Mouse (Mus musculus) intestine, embryonic 15.5 days (tissue): ENCODE measurements around the gene Ero1lb. TPM values are rescaled to one million over a fixed set of nuclear protein-coding genes. Genes with fewer than 3 reads are reported as not detected.

ENCODE experiments used
- ATAC-seq: fragments of 200-750 bp; cut with Nextera tagmentation; 2 replicates; pipeline ENCODE4 v1.8.0; 2017; ENCODE audit warnings: moderate TSS enrichment, moderate library complexity
- H3K27ac ChIP-seq: fragments of 300-500 bp; sonication (generic); 2 replicates; pipeline ENCODE4 v1.5.1; 2015; ENCODE audit warnings: mild to moderate bottlenecking, inconsistent platforms
- H3K27me3 ChIP-seq: fragments of 300-500 bp; sonication (generic); replicated peaks from 2 replicates; pipeline ENCODE4 v1.6.1; 2015; ENCODE audit warnings: inconsistent platforms
- H3K36me3 ChIP-seq: fragments of 300-500 bp; sonication (generic); 2 replicates; pipeline ENCODE4 v1.6.1; 2015; ENCODE audit warnings: inconsistent platforms
- H3K4me1 ChIP-seq: fragments of 300-500 bp; sonication (generic); replicated peaks from 2 replicates; pipeline ENCODE4 v1.6.1; 2015; ENCODE audit warnings: inconsistent platforms
- H3K4me2 ChIP-seq: fragments of 300-500 bp; sonication (generic); replicated peaks from 2 replicates; pipeline ENCODE4 v1.6.1; 2015; ENCODE audit warnings: mild to moderate bottlenecking, inconsistent platforms
- H3K4me3 ChIP-seq: fragments of 300-500 bp; sonication (generic); replicated peaks from 2 replicates; pipeline ENCODE4 v1.5.1; 2015; ENCODE audit warnings: inconsistent platforms
- H3K9ac ChIP-seq: fragments of 300-500 bp; sonication (generic); 2 replicates; pipeline ENCODE4 v1.6.1; 2015; ENCODE audit warnings: inconsistent platforms
- H3K9me3 ChIP-seq: fragments of 300-500 bp; sonication (generic); 2 replicates; pipeline ENCODE4 v1.6.1; 2016; ENCODE audit warnings: inconsistent platforms
- WGBS: fragments of 180-500 bp; shearing (Covaris S2); methylation state at CpG from one replicate; pipeline ENCODE4 v1.1.7; 2015; 5-methylcytosine and 5-hydroxymethylcytosine counted together
- polyA plus RNA-seq: library from polyadenylated mRNA; unstranded; fragments of >200 nt; fragmentation: Nextera tagmentation; extraction: Ambion mirVana; gene quantifications from 2 replicates; pipeline ENCODE4 v1.2.1, GENCODE M21; 2015

Gene Ero1lb
- polyA plus RNA-seq, 1 experiment from 2014 or later: 8.4 TPM

GRCm38 (mm10) chr13:12543880-12544568 is 21.6 kb upstream of the Ero1lb start:
- Histone ChIP-seq H3K27ac (no peak overlapping the region), H3K27me3 (no peaks in the 10 kb centered on the region), H3K9ac (no peak overlapping the region), H3K4me3 (no peak overlapping the region), H3K4me1 (peaks cover 10% of the 10 kb centered on the region), H3K36me3 (no peaks in the 10 kb centered on the region), H3K9me3 (no peaks in the 10 kb centered on the region), H3K4me2 (no peak overlapping the region)
- peak; percentile 91 for ATAC-seq
- WGBS: 69% methylated on average over 8 of the region's 8 CpGs

DNA sequence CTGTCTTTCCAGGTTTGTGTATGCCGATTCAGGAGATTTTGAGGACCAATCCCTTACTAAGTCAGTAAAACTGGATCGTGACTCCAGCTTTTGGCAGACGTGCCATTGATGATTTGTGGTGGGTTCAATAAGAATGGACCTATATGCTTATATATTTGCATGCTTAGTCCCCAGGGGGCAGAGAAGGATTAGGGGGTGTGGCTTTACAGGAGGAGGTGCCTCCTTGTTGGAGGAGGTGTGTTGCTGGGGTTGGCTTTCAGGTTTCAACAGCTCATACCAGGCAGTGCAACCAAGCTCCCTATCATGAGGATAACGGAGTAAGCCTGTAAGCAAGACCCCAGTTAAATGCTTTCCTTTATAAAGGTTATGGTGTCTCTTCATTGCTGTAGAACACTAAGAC is 11.5 kb upstream of the Ero1lb start:
- WGBS: 65% methylated on average over 4 of the region's 4 CpGs
- H3K9me3 ChIP-seq: no peaks in the 10 kb centered on the region
- no peak overlapping the region for H3K4me2 ChIP-seq
- ATAC-seq: no peak
- no peak overlapping the region for H3K4me3 ChIP-seq
- no peaks in the 10 kb centered on the region for H3K27me3 ChIP-seq
- H3K9ac ChIP-seq: no peak overlapping the region
- no peaks in the 10 kb centered on the region for H3K36me3 ChIP-seq
- H3K4me1 ChIP-seq: no peaks in the 10 kb centered on the region
- H3K27ac ChIP-seq: no peak overlapping the region

DNA sequence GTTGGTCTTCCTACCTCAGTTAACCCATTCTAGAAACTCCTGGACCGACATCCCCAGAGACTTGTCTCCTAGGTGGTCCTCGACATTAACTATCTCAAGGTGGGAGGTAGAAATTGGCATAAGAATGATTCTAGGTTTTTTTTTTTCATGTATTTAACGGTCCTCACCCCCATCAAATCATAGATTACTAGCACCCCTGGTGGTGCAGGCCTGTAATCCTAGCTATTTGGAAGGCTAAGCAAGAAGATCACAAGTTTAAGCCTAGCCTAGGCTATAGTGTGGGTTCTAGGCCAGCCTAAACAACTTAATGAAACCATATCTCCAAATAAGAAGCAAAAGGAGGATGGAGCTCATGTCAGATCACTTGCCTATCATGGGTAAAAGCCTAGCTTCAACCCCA is 6.6 kb upstream of the Ero1lb start:
- no peaks in the 10 kb centered on the region for H3K9me3 ChIP-seq
- H3K4me2 ChIP-seq: no peak overlapping the region
- no peaks in the 10 kb centered on the region for H3K4me1 ChIP-seq
- WGBS: 62% methylated on average over 3 of the region's 3 CpGs
- H3K4me3 ChIP-seq: no peak overlapping the region
- no peaks in the 10 kb centered on the region for H3K36me3 ChIP-seq
- no peaks in the 10 kb centered on the region for H3K27me3 ChIP-seq
- ATAC-seq: no peak
- no peak overlapping the region for H3K27ac ChIP-seq
- no peak overlapping the region for H3K9ac ChIP-seq

- no peak overlapping the region for H3K27ac ChIP-seq
- no peak for ATAC-seq
- no peak overlapping the region for H3K4me2 ChIP-seq
- WGBS: 62% methylated on average over 6 of the region's 6 CpGs
- H3K9me3 ChIP-seq: no peaks in the 10 kb centered on the region
- H3K4me3 ChIP-seq: no peak overlapping the region
- no peaks in the 10 kb centered on the region for H3K27me3 ChIP-seq
- H3K9ac ChIP-seq: no peak overlapping the region
- no peaks in the 10 kb centered on the region for H3K36me3 ChIP-seq
- H3K4me1 ChIP-seq: no peaks in the 10 kb centered on the region
Measured at GRCm38 (mm10) chr13:12559462-12560120, 6.1 kb upstream of the Ero1lb start.

- ATAC-seq: no peak
- H3K9ac ChIP-seq: no peak overlapping the region
- no peak overlapping the region for H3K4me3 ChIP-seq
- no peaks in the 10 kb centered on the region for H3K27me3 ChIP-seq
- H3K36me3 ChIP-seq: no peaks in the 10 kb centered on the region
- no peaks in the 10 kb centered on the region for H3K9me3 ChIP-seq
- H3K4me2 ChIP-seq: no peak overlapping the region
- WGBS: 63% methylated on average over 2 of the region's 2 CpGs
- no peak overlapping the region for H3K27ac ChIP-seq
- H3K4me1 ChIP-seq: 0 out of 2 replicates have a peak, but pooled peaks cover 6% of the 10 kb centered on the region
Measured at GRCm38 (mm10) chr13:12561729-12562128, 3.9 kb upstream of the Ero1lb start.

GRCm38 (mm10) chr13:12562256-12562655 is 3.4 kb upstream of the Ero1lb start:
- Histone ChIP-seq H3K9ac (no peak overlapping the region), H3K9me3 (no peaks in the 10 kb centered on the region), H3K4me2 (no peak overlapping the region), H3K27me3 (no peaks in the 10 kb centered on the region), H3K36me3 (no peaks in the 10 kb centered on the region), H3K4me3 (no peak overlapping the region), H3K27ac (no peak overlapping the region), H3K4me1 (0 out of 2 replicates have a peak, but pooled peaks cover 6% of the 10 kb centered on the region)
- 76% methylated on average over 4 of the region's 4 CpGs for WGBS
- no peak for ATAC-seq

GRCm38 (mm10) chr13:12567936-12568335 is 2.3 kb downstream of the Ero1lb start:
- H3K36me3 ChIP-seq: no peaks in the 10 kb centered on the region
- H3K4me3 ChIP-seq: no peak overlapping the region
- ATAC-seq: no peak
- WGBS: 63% methylated on average over 1 of the region's 1 CpGs
- no peaks in the 10 kb centered on the region for H3K27me3 ChIP-seq
- H3K4me2 ChIP-seq: no peak overlapping the region
- H3K9ac ChIP-seq: no peak overlapping the region
- H3K9me3 ChIP-seq: no peaks in the 10 kb centered on the region
- H3K27ac ChIP-seq: no peak overlapping the region
- 0 out of 2 replicates have a peak, but pooled peaks cover 6% of the 10 kb centered on the region for H3K4me1 ChIP-seq

GRCm38 (mm10) chr13:12568597-12569469 is 3.2 kb downstream of the Ero1lb start:
- WGBS: 59% methylated on average over 9 of the region's 9 CpGs
- ATAC-seq: no peak

GRCm38 (mm10) chr13:12569741-12570140 is 4.1 kb downstream of the Ero1lb start:
- Histone ChIP-seq H3K27me3 (no peaks in the 10 kb centered on the region), H3K4me2 (no peak overlapping the region), H3K36me3 (no peaks in the 10 kb centered on the region), H3K9ac (no peak overlapping the region), H3K4me3 (no peak overlapping the region), H3K9me3 (no peaks in the 10 kb centered on the region), H3K27ac (no peak overlapping the region), H3K4me1 (0 out of 2 replicates have a peak, but pooled peaks cover 6% of the 10 kb centered on the region)
- ATAC-seq: no peak
- WGBS: 79% methylated on average over 7 of the region's 7 CpGs

More at GRCm38 (mm10) chr13:12568597-12569469, 3.2 kb downstream of the Ero1lb start:
- no peak overlapping the region for H3K4me2 ChIP-seq
- no peak overlapping the region for H3K4me3 ChIP-seq
- 0 out of 2 replicates have a peak, but pooled peaks cover 6% of the 10 kb centered on the region for H3K4me1 ChIP-seq
- no peak overlapping the region for H3K9ac ChIP-seq
- H3K36me3 ChIP-seq: no peaks in the 10 kb centered on the region
- H3K9me3 ChIP-seq: no peaks in the 10 kb centered on the region
- no peak overlapping the region for H3K27ac ChIP-seq
- no peaks in the 10 kb centered on the region for H3K27me3 ChIP-seq

- H3K4me2 ChIP-seq: no peak overlapping the region
- H3K9me3 ChIP-seq: no peaks in the 10 kb centered on the region
- WGBS: 80% methylated on average over 9 of the region's 9 CpGs
- ATAC-seq: no peak
- no peaks in the 10 kb centered on the region for H3K36me3 ChIP-seq
- no peak overlapping the region for H3K9ac ChIP-seq
- no peaks in the 10 kb centered on the region for H3K4me1 ChIP-seq
- H3K4me3 ChIP-seq: no peak overlapping the region
- H3K27ac ChIP-seq: no peak overlapping the region
- no peaks in the 10 kb centered on the region for H3K27me3 ChIP-seq
Measured at GRCm38 (mm10) chr13:12574979-12575536, 9.4 kb downstream of the Ero1lb start.

DNA sequence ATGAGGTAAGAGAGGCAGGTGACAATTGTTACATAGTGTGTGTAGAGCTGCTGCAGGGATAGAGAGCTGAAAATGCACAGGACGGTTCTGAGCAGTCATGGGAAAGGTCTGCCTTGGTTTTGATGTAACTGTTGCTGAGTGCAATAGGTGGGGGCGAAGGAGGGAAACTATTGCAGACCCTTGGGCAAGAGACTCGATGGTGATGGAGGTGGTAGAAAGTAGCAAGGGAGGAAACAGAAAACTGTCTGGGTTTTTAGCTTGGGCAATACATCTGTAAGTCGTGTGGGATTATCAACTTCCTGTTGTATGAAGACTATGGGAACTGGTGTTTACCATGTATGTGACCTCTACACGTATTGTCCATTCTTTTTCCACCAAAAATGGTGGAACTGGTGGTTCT is 12.5 kb downstream of the Ero1lb start:
- 89% methylated on average over 5 of the region's 5 CpGs for WGBS
- no peak for ATAC-seq
- Histone ChIP-seq H3K27ac (no peak overlapping the region), H3K9ac (no peak overlapping the region), H3K4me1 (no peaks in the 10 kb centered on the region), H3K36me3 (no peaks in the 10 kb centered on the region), H3K27me3 (no peaks in the 10 kb centered on the region), H3K4me2 (no peak overlapping the region), H3K9me3 (no peaks in the 10 kb centered on the region), H3K4me3 (no peak overlapping the region)

DNA sequence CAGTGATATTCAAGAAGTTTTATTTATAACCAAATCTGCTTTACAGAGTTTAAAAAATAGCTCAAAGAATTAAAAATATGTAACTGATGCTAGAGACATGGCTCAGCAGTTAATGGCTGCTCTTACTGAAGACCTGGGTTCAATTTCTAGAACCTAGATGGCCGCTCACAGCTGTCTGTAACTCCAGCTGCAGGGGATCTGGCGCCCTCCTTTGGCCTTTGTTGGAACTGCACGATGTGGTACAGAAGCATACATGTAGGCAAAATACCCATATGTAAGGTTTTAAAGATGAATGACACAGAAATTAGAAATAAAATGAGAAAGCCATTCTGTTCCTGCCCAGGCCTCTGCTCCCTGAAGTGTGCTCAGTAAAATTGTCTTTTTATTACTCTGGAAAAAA is 23.3 kb downstream of the Ero1lb start:
- no peak for ATAC-seq
- no peak overlapping the region for H3K27ac ChIP-seq
- H3K36me3 ChIP-seq: no peaks in the 10 kb centered on the region
- no peaks in the 10 kb centered on the region for H3K9me3 ChIP-seq
- no peak overlapping the region for H3K4me2 ChIP-seq
- no peaks in the 10 kb centered on the region for H3K27me3 ChIP-seq
- no peaks in the 10 kb centered on the region for H3K4me1 ChIP-seq
- no peak overlapping the region for H3K4me3 ChIP-seq
- no peak overlapping the region for H3K9ac ChIP-seq
- WGBS: 11% methylated on average over 3 of the region's 3 CpGs
